ENCODE assay signal across 10 mouse cellular contexts in genomic region chr1:155322183-155322582, GRCm38 (mm10).
DNase-seq lines count a peak whose midpoint lies in the region; ATAC-seq lines count a peak whose summit lies in the region.
"Had no signal": no experiment of that assay in that cellular context is flagged by ENCODE, and none has a peak within 500 bp of the region (broad histone marks: within the 10 kb centered on the region; RNA-seq: fewer than 3 reads in every experiment).

No protein-coding gene starts in this region.

- no peaks in the 10 kb centered on the region for H3K27me3 ChIP-seq in embryonic facial prominence, embryonic 14.5 days (replicated peaks; ENCODE audit: control insufficient read depth, insufficient read depth, low read length)
- no peaks in the 10 kb centered on the region for H3K27me3 ChIP-seq in embryonic facial prominence, embryonic 10.5 days (replicated peaks; ENCODE audit: low read depth, poor library complexity, severe bottlenecking)
- H3K27me3 ChIP-seq in liver, embryonic 12.5 days (replicated peaks), result no peaks in the 10 kb centered on the region
- H3K27me3 ChIP-seq in hindbrain, embryonic 13.5 days, result no peaks in the 10 kb centered on the region

- peak; percentile 19 for DNase-seq in embryonic facial prominence, embryonic 14.5 days (ENCODE audit: low spot score)
- DNase-seq in embryonic facial prominence, embryonic 10.5 days (ENCODE audit: low spot score), result no peak
- peak; percentile 51 for DNase-seq in CD4-positive helper T cell, adult 2 months (ENCODE audit: low read depth, low spot score)
- DNase-seq in naive thymus-derived CD4-positive, alpha-beta T cell, adult 2 months (ENCODE audit: low read depth), result peak; percentile 4
- DNase-seq in adrenal gland, postnatal 10 days, result no peak
- DNase-seq in retina, postnatal 1 day, result no peak
- DNase-seq: gastrocnemius, postnatal 14 days; heart, postnatal 36 days had no signal

- no peak overlapping the region for H3K27ac ChIP-seq in embryonic facial prominence, embryonic 14.5 days (replicated peaks; ENCODE audit: low read depth, low read length)
- no peak overlapping the region for H3K27ac ChIP-seq in embryonic facial prominence, embryonic 10.5 days (replicated peaks)
- H3K27ac ChIP-seq in liver, embryonic 12.5 days, result 0 out of 2 replicates have a peak overlapping the region, but pooled peaks have one; percentile 20
- no peak overlapping the region for H3K27ac ChIP-seq in hindbrain, embryonic 13.5 days

- no peak for ATAC-seq in embryonic facial prominence, embryonic 14.5 days (ENCODE audit: low read depth)
- no peak for ATAC-seq in liver, embryonic 12.5 days
- no peak for ATAC-seq in hindbrain, embryonic 13.5 days (ENCODE audit: low FRiP score)

- H3K9me3 ChIP-seq in embryonic facial prominence, embryonic 14.5 days (ENCODE audit: control insufficient read depth, low read length), result no peaks in the 10 kb centered on the region
- H3K9me3 ChIP-seq in embryonic facial prominence, embryonic 10.5 days, result no peaks in the 10 kb centered on the region
- no peaks in the 10 kb centered on the region for H3K9me3 ChIP-seq in liver, embryonic 12.5 days (replicated peaks)
- H3K9me3 ChIP-seq in hindbrain, embryonic 13.5 days, result no peaks in the 10 kb centered on the region

- no peak overlapping the region for H3K9ac ChIP-seq in embryonic facial prominence, embryonic 14.5 days (ENCODE audit: low read depth, low read length)
- no peak overlapping the region for H3K9ac ChIP-seq in liver, embryonic 12.5 days
- H3K9ac ChIP-seq in hindbrain, embryonic 13.5 days, result no peak overlapping the region

- H3K4me2 ChIP-seq in embryonic facial prominence, embryonic 14.5 days (ENCODE audit: low read depth, low read length), result no peak overlapping the region
- no peak overlapping the region for H3K4me2 ChIP-seq in liver, embryonic 12.5 days
- no peak overlapping the region for H3K4me2 ChIP-seq in hindbrain, embryonic 13.5 days

- 53% methylated on average over 1 of the region's 1 CpGs for WGBS in embryonic facial prominence, embryonic 14.5 days
- WGBS in embryonic facial prominence, embryonic 10.5 days, result 57% methylated on average over 1 of the region's 1 CpGs
- 21% methylated on average over 1 of the region's 1 CpGs for WGBS in liver, embryonic 12.5 days (ENCODE audit: insufficient replicate concordance)
- WGBS in hindbrain, embryonic 13.5 days, result 78% methylated on average over 1 of the region's 1 CpGs

- no peaks in the 10 kb centered on the region for H3K4me1 ChIP-seq in embryonic facial prominence, embryonic 14.5 days (ENCODE audit: control insufficient read depth, insufficient read depth, low read length)
- 0 out of 2 replicates have a peak, but pooled peaks cover 3% of the 10 kb centered on the region for H3K4me1 ChIP-seq in embryonic facial prominence, embryonic 10.5 days
- H3K4me1 ChIP-seq in liver, embryonic 12.5 days, result peaks cover 35% of the 10 kb centered on the region
- peaks cover 15% of the 10 kb centered on the region for H3K4me1 ChIP-seq in hindbrain, embryonic 13.5 days (replicated peaks)

- H3K36me3 ChIP-seq in embryonic facial prominence, embryonic 14.5 days (ENCODE audit: control insufficient read depth, insufficient read depth, low read length), result no peaks in the 10 kb centered on the region
- H3K36me3 ChIP-seq in embryonic facial prominence, embryonic 10.5 days (replicated peaks), result no peaks in the 10 kb centered on the region
- H3K36me3 ChIP-seq in liver, embryonic 12.5 days, result 0 out of 2 replicates have a peak, but pooled peaks cover 6% of the 10 kb centered on the region
- no peaks in the 10 kb centered on the region for H3K36me3 ChIP-seq in hindbrain, embryonic 13.5 days

- no peak overlapping the region for H3K4me3 ChIP-seq in embryonic facial prominence, embryonic 14.5 days (ENCODE audit: low read depth, low read length)
- no peak overlapping the region for H3K4me3 ChIP-seq in embryonic facial prominence, embryonic 10.5 days
- H3K4me3 ChIP-seq in liver, embryonic 12.5 days, result no peak overlapping the region
- no peak overlapping the region for H3K4me3 ChIP-seq in hindbrain, embryonic 13.5 days

Comparison
In these comparisons a context has a peak if more than half of its experiments do, and no peak if none do; other contexts are left out.
1. DNase-seq: peak in embryonic facial prominence, embryonic 14.5 days (single experiment), CD4-positive helper T cell, adult 2 months (single experiment) and naive thymus-derived CD4-positive, alpha-beta T cell, adult 2 months (single experiment); none in embryonic facial prominence, embryonic 10.5 days (single experiment), adrenal gland, postnatal 10 days (single experiment) and retina, postnatal 1 day (single experiment).